ENCODE assay signal across 11 mouse cellular contexts in genomic region chr6:107556996-107557395, GRCm38 (mm10). TPM values are rescaled to one million over a fixed set of nuclear protein-coding genes. Genes with fewer than 3 reads are reported as not detected.
DNase-seq lines count a peak whose midpoint lies in the region; ATAC-seq and TF ChIP-seq lines count a peak whose summit lies in the region.
"Had no signal": no experiment of that assay in that cellular context is flagged by ENCODE, and none has a peak within 500 bp of the region (broad histone marks: within the 10 kb centered on the region; RNA-seq: fewer than 3 reads in every experiment).

No protein-coding gene starts in this region.

- no peaks in the 10 kb centered on the region for H3K27me3 ChIP-seq in forebrain, embryonic 15.5 days
- H3K27me3 ChIP-seq in midbrain, embryonic 15.5 days (replicated peaks), result no peaks in the 10 kb centered on the region

- peak; percentile 32 for DNase-seq in gastrocnemius, adult 2 months
- DNase-seq in gastrocnemius, adult 8-10 months (ENCODE audit: low spot score in 2 of 2), result no peak
- peak; percentile 93 for DNase-seq in brain, adult 2 months (ENCODE audit: low read depth, low spot score)
- no peak for DNase-seq in adipocyte (ENCODE audit: low spot score)
- DNase-seq in lung, postnatal 4 days, result no peak
- DNase-seq: heart, postnatal 36 days; liver; thymus, adult 2 months had no signal

- H3K9me3 ChIP-seq in forebrain, embryonic 15.5 days, result no peaks in the 10 kb centered on the region
- H3K9me3 ChIP-seq in midbrain, embryonic 15.5 days, result no peaks in the 10 kb centered on the region

- no peak overlapping the region for H3K9ac ChIP-seq in forebrain, embryonic 15.5 days (replicated peaks)
- no peak overlapping the region for H3K9ac ChIP-seq in midbrain, embryonic 15.5 days

- H3K4me1 ChIP-seq in forebrain, embryonic 15.5 days, result peaks cover 6% of the 10 kb centered on the region
- 0 out of 2 replicates have a peak, but pooled peaks cover 3% of the 10 kb centered on the region for H3K4me1 ChIP-seq in midbrain, embryonic 15.5 days

- H3K36me3 ChIP-seq in forebrain, embryonic 15.5 days, result no peaks in the 10 kb centered on the region
- no peaks in the 10 kb centered on the region for H3K36me3 ChIP-seq in midbrain, embryonic 15.5 days (replicated peaks)

- H3K27ac ChIP-seq in gastrocnemius, adult 2 months, result no peak overlapping the region
- no peak overlapping the region for H3K27ac ChIP-seq in forebrain, embryonic 15.5 days (replicated peaks)
- H3K27ac ChIP-seq in midbrain, embryonic 15.5 days, result no peak overlapping the region

- no peak for TF ChIP-seq CTCF in gastrocnemius, adult 2 months (IDR thresholded peaks at IDR 0.05)

- intact Hi-C loops in gastrocnemius, adult 2 months (cut with DNase I), result no loop called here

- ATAC-seq in forebrain, embryonic 15.5 days (replicated peaks), result peak; percentile 88
- peak; percentile 72 for ATAC-seq in midbrain, embryonic 15.5 days (replicated peaks)
- no peak for ATAC-seq in granulocyte monocyte progenitor cell, adult 5-6 weeks (replicated peaks; ENCODE audit: poor library complexity, severe bottlenecking)

- no peak overlapping the region for H3K4me2 ChIP-seq in forebrain, embryonic 15.5 days (replicated peaks)
- H3K4me2 ChIP-seq in midbrain, embryonic 15.5 days, result no peak overlapping the region

- no peak overlapping the region for H3K4me3 ChIP-seq in gastrocnemius, adult 2 months
- no peak overlapping the region for H3K4me3 ChIP-seq in forebrain, embryonic 15.5 days
- H3K4me3 ChIP-seq in midbrain, embryonic 15.5 days, result no peak overlapping the region

- 46% methylated on average over 3 of the region's 3 CpGs for WGBS in forebrain, embryonic 15.5 days
- WGBS in midbrain, embryonic 15.5 days, result 44% methylated on average over 3 of the region's 3 CpGs

RNA-seq across cellular contexts. Expression of gene Lrrn1, which starts 27.4 kb away (rescaled TPM):
- total RNA-seq in gastrocnemius, adult 2 months (2021), result 1 to 10 TPM; 6.0 to 9.2 TPM
- 1 to 10 TPM; 2.5 to 5.0 (median 4.4) TPM for total RNA-seq in gastrocnemius, adult 8-10 months (2022)
- 36.2 and 41.5 TPM in 2 replicates for polyA plus RNA-seq in forebrain, embryonic 15.5 days (2015; fragmentation: Nextera tagmentation; extraction: Ambion mirVana)
- 58.2 and 58.4 TPM in 2 replicates for polyA plus RNA-seq in midbrain, embryonic 15.5 days (2015; fragmentation: Nextera tagmentation; extraction: Ambion mirVana)
- not detected in 2 replicates for total RNA-seq in granulocyte monocyte progenitor cell, adult 5-6 weeks (2014; fragmentation: Nextera tagmentation)
- not detected in 2 replicates for total RNA-seq in granulocyte monocyte progenitor cell, adult 5-6 weeks (2017)

Comparison
In these comparisons a context has a peak if more than half of its experiments do, and no peak if none do; other contexts are left out.
1. DNase-seq: peak in gastrocnemius, adult 2 months (single experiment) and brain, adult 2 months (single experiment); none in gastrocnemius, adult 8-10 months (0 of 2), adipocyte (single experiment) and lung, postnatal 4 days (0 of 2).